Mouse (Mus musculus) neural tube, embryonic 13.5 days (tissue): ENCODE measurements at regions not wholly inside any gene's neighbourhood (a gene's known extent, or its start where the extent isn't known, plus 50 kb on each side); places are given as distances from the start of the nearest gene placed in this dataset.
"Not testable (repeated sequence)": the region's sequence is repeated elsewhere in the genome, so short reads cannot be mapped to it uniquely, and the experiment has no call there.

Source experiments
- ATAC-seq: fragments of 200-750 bp; cut with Nextera tagmentation; 2 replicates; pipeline ENCODE4 v1.8.0; 2017; ENCODE audit warnings: low read depth, mild to moderate bottlenecking, moderate TSS enrichment, moderate library complexity
- H3K27ac ChIP-seq: fragments of 300-500 bp; sonication (generic); replicated peaks from 2 replicates; pipeline ENCODE4 v1.5.1; 2015; ENCODE audit warnings: moderate library complexity, mild to moderate bottlenecking, inconsistent platforms
- H3K27me3 ChIP-seq: fragments of 300-500 bp; sonication (generic); 2 replicates; pipeline ENCODE4 v1.6.1; 2015; ENCODE audit warnings: mild to moderate bottlenecking, inconsistent platforms
- H3K36me3 ChIP-seq: fragments of 300-500 bp; sonication (generic); 2 replicates; pipeline ENCODE4 v1.6.1; 2015; ENCODE audit warnings: mild to moderate bottlenecking, inconsistent platforms
- H3K4me1 ChIP-seq: fragments of 300-500 bp; sonication (generic); replicated peaks from 2 replicates; pipeline ENCODE4 v1.6.1; 2015; ENCODE audit warnings: inconsistent platforms
- H3K4me2 ChIP-seq: fragments of 300-500 bp; sonication (generic); 2 replicates; pipeline ENCODE4 v1.6.1; 2015; ENCODE audit warnings: inconsistent platforms, mild to moderate bottlenecking, moderate library complexity
- H3K4me3 ChIP-seq: fragments of 300-500 bp; sonication (generic); 2 replicates; pipeline ENCODE4 v1.5.1; 2015; ENCODE audit warnings: mild to moderate bottlenecking, inconsistent platforms
- H3K9ac ChIP-seq: fragments of 300-500 bp; sonication (generic); 2 replicates; pipeline ENCODE4 v1.6.1; 2015; ENCODE audit warnings: moderate library complexity, mild to moderate bottlenecking, inconsistent platforms
- H3K9me3 ChIP-seq: fragments of 300-500 bp; sonication (generic); 2 replicates; pipeline ENCODE4 v1.6.1; 2016; ENCODE audit warnings: inconsistent platforms
- WGBS: fragments of 180-500 bp; shearing (Covaris S2); methylation state at CpG from one replicate; pipeline ENCODE4 v1.1.7; 2015; 5-methylcytosine and 5-hydroxymethylcytosine counted together

DNA sequence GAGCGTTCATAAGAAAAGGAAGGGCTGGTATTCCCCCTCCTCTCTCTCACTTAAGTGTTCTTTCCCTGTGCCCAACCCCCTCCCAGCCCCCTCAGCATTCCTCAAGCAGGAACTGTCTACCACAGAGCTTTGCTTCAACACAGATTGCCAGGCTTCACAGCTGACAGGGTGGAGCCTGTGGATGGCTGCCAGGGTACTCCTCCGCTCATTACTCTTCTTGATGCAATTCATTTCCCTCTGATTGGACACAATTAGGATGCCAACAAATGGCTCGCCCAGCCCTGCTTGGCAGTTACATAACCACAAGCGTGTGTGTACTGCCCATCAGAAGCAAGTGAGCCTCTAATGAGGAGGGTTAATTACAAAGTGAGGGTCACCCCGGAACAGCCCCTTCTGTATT lies 116.5 kb upstream of the Galnt18 start:
- 59% methylated on average over 5 of the region's 5 CpGs for WGBS
- ATAC-seq, result peak; percentile 75
- Histone ChIP-seq H3K36me3 (no peaks in the 10 kb centered on the region), H3K27ac (no peak overlapping the region), H3K9ac (no peak overlapping the region), H3K4me2 (no peak overlapping the region), H3K4me3 (no peak overlapping the region), H3K9me3 (peaks cover 12% of the 10 kb centered on the region; the same call in 1 of the 2 replicates), H3K4me1 (peaks cover 6% of the 10 kb centered on the region; the same call in 1 of the 2 replicates), H3K27me3 (no peaks in the 10 kb centered on the region)

DNA sequence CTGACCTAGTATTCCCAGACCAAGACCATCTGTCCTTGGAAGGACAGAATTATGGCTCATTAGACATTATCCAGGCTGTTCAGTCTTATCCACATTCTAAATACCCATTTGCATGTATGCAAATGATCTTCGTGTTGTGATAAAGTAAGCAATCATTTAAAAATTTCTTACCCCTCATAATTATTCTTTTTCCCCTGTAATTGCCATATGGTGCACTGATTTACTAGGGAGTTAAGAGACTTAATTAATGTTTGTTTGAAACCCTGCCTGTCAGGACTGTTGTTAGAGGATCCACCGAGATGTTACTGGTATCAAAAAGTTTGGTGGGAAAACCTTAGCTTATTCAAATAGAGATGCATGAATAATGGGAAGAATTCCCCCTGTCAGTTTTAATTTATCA lies 103.2 kb upstream of the Galnt18 start:
- no peak for ATAC-seq
- WGBS, result 78% methylated on average over 2 of the region's 2 CpGs

DNA sequence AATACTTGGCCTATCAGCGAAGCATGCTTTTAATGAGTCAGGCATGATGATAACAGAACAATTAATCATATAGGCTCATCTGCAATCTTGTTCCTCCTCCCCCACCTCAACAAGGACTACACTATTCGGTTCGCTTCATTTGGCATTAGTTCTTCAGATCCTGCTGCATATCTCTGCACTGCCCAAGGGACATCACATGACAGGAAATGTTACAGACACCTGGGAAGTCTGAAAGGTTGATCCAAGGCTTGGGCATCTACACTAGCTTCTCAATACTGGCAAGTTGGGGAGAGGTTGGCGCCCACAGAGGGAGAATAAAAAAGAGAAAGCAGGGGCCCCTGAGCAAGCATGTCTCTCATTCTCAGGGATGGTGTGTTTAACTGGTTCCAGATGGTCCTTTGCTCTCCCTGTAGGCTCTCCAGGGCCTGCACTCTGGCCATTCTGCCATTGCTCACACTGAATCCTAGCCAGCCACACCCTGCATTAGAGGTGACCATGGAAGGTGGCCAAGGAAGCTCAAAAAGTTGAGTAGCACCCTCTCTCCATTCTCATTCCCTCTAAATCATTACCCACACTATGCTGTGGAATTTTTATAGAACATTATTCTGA lies 100.4 kb upstream of the Galnt18 start:
- no peaks in the 10 kb centered on the region for H3K9me3 ChIP-seq
- H3K4me3 ChIP-seq, result no peak overlapping the region
- no peaks in the 10 kb centered on the region for H3K36me3 ChIP-seq
- whole genome bisulfite sequencing, result 90% methylated on average over 4 of the region's 4 CpGs
- no peak for ATAC-seq
- H3K9ac ChIP-seq, result no peak overlapping the region
- H3K27me3 ChIP-seq, result no peaks in the 10 kb centered on the region
- no peak overlapping the region for H3K27ac ChIP-seq
- no peak overlapping the region for H3K4me2 ChIP-seq
- H3K4me1 ChIP-seq, result no peaks in the 10 kb centered on the region

More for the DNA sequence above, 103.2 kb upstream of the Galnt18 start:
- H3K9ac ChIP-seq, result no peak overlapping the region
- H3K27ac ChIP-seq, result no peak overlapping the region
- no peaks in the 10 kb centered on the region for H3K9me3 ChIP-seq
- no peaks in the 10 kb centered on the region for H3K4me1 ChIP-seq
- H3K4me3 ChIP-seq, result no peak overlapping the region
- H3K4me2 ChIP-seq, result no peak overlapping the region
- H3K27me3 ChIP-seq, result no peaks in the 10 kb centered on the region
- H3K36me3 ChIP-seq, result no peaks in the 10 kb centered on the region

DNA sequence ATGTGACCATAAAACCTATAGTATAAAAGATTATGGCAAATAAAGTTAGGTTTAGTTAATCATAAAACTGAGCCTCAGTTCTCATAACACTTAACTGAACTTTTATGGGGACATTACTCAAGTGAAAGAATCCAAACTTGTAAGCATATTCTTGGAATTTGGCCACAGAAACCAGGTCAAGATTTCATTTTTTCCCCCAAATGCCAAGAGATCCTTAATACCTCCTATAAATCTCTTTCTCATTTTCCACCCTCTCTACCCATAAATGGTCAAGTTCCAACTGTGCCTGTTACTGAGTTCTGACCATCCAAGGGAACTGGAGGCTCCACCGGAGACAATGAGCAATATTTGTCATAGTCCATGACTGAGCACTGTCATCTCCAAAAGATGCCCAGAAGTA lies 97.8 kb upstream of the Galnt18 start:
- Histone ChIP-seq H3K27ac (no peak overlapping the region), H3K9ac (no peak overlapping the region)

DNA sequence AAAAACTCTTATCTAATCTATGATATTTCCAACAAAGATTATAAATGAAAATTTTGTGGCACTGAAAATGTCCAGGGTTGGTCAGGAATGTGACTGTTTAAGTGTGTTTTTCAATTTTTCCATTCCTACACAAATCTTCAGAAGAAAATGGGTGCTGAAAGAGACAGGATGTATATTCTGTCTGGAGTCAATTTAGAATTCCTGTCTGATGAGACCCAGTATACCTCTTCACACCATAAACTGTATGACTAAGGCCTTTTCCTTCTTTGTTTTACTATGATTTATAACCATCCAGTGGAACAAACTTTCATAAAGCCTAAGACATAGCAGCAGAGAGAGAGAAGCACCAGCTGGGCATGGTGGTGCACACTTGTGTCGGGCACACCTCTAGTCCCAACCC lies 96.2 kb upstream of the Galnt18 start:
- Histone ChIP-seq H3K4me3 (no peak overlapping the region), H3K9me3 (no peaks in the 10 kb centered on the region), H3K9ac (no peak overlapping the region), H3K27ac (no peak overlapping the region), H3K4me2 (no peak overlapping the region), H3K36me3 (no peaks in the 10 kb centered on the region), H3K4me1 (no peaks in the 10 kb centered on the region), H3K27me3 (no peaks in the 10 kb centered on the region)
- 84% methylated on average over 1 of the region's 1 CpGs for WGBS
- no peak for ATAC-seq

More for the DNA sequence above, 97.8 kb upstream of the Galnt18 start:
- no peaks in the 10 kb centered on the region for H3K27me3 ChIP-seq
- no peak for ATAC-seq
- WGBS, result 92% methylated on average over 1 of the region's 1 CpGs
- H3K36me3 ChIP-seq, result no peaks in the 10 kb centered on the region
- no peaks in the 10 kb centered on the region for H3K9me3 ChIP-seq
- H3K4me1 ChIP-seq, result no peaks in the 10 kb centered on the region
- no peak overlapping the region for H3K4me2 ChIP-seq
- H3K4me3 ChIP-seq, result no peak overlapping the region

DNA sequence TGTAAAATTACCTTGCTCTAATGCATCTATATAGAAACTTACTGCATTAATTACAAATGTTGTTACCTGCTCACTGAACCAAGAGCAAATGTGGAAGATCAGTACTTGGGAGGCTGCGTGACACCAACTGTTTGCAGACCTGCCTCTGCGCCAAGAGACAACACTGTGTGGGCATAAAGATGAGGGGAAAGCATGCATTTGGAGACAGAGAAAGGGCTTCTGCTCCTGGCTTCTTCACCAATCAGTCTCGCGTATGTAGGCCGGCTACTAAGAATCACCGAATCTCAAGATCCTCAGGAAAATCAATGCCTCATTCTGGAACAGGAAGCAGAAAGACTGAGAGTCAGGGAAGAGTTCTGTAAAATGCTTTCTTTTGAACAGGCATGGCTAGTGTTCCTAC lies 89.6 kb upstream of the Galnt18 start:
- H3K27me3 ChIP-seq, result no peaks in the 10 kb centered on the region
- H3K36me3 ChIP-seq, result no peaks in the 10 kb centered on the region
- no peak overlapping the region for H3K4me2 ChIP-seq
- H3K27ac ChIP-seq, result no peak overlapping the region
- ATAC-seq, result no peak
- H3K9me3 ChIP-seq, result no peaks in the 10 kb centered on the region
- WGBS, result 90% methylated on average over 6 of the region's 6 CpGs
- no peaks in the 10 kb centered on the region for H3K4me1 ChIP-seq
- no peak overlapping the region for H3K4me3 ChIP-seq
- no peak overlapping the region for H3K9ac ChIP-seq

DNA sequence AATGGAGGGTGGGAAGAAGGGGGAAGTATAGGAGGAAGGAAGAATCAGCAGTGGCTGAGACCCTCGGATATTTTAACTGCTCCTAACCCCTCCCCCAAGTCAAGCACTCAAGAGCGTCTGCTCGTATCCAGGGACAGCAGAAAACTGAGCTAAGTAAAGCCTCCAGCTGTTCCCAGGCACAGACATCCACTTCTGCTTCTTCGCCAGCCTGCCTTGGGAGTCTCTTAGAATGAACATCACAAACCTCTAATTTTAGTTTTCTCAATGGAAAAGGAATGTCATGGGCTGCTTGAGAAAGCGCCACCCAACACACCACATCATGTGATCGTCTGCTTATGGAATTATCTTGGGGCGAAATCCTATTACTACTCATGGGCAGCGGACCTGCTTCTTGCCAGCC lies 83.3 kb upstream of the Galnt18 start:
- no peak for ATAC-seq
- Histone ChIP-seq H3K27me3 (no peaks in the 10 kb centered on the region), H3K36me3 (no peaks in the 10 kb centered on the region), H3K4me2 (no peak overlapping the region), H3K4me1 (no peaks in the 10 kb centered on the region), H3K9me3 (no peaks in the 10 kb centered on the region), H3K27ac (no peak overlapping the region), H3K4me3 (no peak overlapping the region), H3K9ac (no peak overlapping the region)
- WGBS, result 64% methylated on average over 8 of the region's 8 CpGs

DNA sequence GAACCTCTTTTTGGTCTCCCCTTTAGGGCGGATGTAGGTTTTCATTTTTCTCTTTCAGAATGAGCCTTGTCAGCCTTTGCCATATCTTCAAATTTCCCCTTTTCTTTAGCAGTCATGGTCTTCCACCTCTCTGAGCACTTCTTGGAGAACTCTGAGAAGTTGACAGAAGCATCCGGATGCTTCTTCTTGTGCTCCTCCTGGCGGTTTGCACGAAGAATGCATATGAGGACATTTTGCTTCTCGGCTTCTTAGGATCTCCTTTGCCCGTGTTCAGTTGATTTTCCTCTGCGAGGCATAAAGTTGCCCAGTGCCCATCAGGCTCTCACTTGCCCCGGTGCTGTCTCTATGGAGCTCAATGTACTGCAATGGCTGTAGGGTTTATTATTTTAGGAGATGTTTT lies 78.5 kb upstream of the Galnt18 start:
- not testable (repeated sequence) for H3K4me1 ChIP-seq, ATAC-seq, H3K9ac ChIP-seq, H3K27me3 ChIP-seq, H3K27ac ChIP-seq, H3K36me3 ChIP-seq, H3K4me3 ChIP-seq, H3K9me3 ChIP-seq, H3K4me2 ChIP-seq
- WGBS, result 89% methylated on average over 8 of the region's 8 CpGs

DNA sequence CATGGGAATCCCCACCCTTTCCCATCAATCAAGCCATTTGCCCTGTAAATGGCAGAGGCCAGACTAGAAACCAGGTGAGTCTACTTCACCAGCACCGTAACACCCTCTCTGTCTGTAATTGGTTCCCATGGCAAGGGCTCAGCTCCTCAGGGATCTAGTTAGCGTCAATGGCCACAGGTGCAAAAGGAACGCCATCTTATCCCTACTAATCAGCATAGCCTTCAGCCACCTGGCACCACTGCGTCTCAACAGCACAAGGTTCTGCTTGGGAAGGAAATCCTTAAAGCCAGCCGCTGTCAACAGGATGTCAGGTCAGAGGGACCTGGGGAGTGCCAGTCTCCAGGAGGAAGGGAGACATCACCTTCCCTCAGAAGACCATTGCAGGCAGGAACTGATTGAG lies 77.2 kb upstream of the Galnt18 start:
- Histone ChIP-seq H3K9me3 (no peaks in the 10 kb centered on the region), H3K4me1 (peaks cover 8% of the 10 kb centered on the region; the same call in 1 of the 2 replicates), H3K4me3 (no peak overlapping the region), H3K27ac (no peak overlapping the region), H3K4me2 (no peak overlapping the region), H3K27me3 (no peaks in the 10 kb centered on the region), H3K36me3 (no peaks in the 10 kb centered on the region), H3K9ac (no peak overlapping the region)
- ATAC-seq, result no peak
- WGBS, result 41% methylated on average over 5 of the region's 5 CpGs

DNA sequence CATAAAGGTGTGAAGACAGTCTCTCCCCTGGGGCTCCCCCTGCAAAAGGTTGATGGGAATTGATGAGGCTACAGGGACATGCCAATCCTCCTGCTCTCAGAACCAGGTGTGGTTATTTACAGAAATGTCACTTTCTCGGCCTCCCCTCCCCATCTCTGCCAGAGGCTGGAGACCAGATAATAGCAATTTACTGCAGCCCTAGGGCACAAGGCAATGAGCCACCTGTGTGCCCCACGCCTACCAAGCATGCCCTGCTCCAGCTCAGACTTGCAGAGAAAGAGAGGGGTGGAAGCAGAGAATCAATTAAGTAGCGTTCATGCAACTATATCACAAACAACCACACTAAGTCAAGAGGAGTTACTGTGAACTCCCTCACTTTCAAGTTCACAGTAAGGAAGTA lies 75.5 kb upstream of the Galnt18 start:
- Histone ChIP-seq H3K9me3 (no peaks in the 10 kb centered on the region), H3K36me3 (no peaks in the 10 kb centered on the region), H3K27me3 (no peaks in the 10 kb centered on the region), H3K9ac (no peak overlapping the region), H3K4me3 (no peak overlapping the region), H3K27ac (no peak overlapping the region), H3K4me2 (no peak overlapping the region), H3K4me1 (peaks cover 8% of the 10 kb centered on the region; the same call in 1 of the 2 replicates)
- no peak for ATAC-seq
- 66% methylated on average over 3 of the region's 3 CpGs for WGBS

DNA sequence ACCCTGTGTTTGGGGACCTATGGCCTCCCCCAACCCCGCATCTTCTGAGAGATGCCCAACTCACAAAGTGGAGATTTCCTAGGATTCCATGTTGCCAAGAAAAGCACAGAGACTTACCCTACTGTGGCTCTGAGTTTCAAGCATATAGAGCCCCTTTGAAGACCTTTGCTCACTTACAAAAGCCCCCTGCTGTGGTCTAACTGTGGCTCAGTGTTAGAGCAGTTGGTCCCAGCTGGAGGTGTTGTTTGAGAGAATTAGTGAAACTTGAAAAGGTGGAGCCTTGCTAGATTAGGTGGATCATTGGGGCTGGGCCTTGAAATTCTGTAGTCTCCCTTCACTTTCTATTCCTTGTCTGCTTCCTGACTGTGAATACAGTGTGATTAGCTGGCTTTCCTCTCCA lies 66.6 kb upstream of the Galnt18 start:
- Histone ChIP-seq H3K27ac (no peak overlapping the region), H3K9ac (no peak overlapping the region), H3K4me3 (no peak overlapping the region), H3K4me1 (no peaks in the 10 kb centered on the region), H3K27me3 (no peaks in the 10 kb centered on the region), H3K36me3 (no peaks in the 10 kb centered on the region), H3K4me2 (no peak overlapping the region), H3K9me3 (0 out of 2 replicates have a peak, but pooled peaks cover 7% of the 10 kb centered on the region)
- WGBS, result 30% methylated on average over 1 of the region's 1 CpGs
- no peak for ATAC-seq

DNA sequence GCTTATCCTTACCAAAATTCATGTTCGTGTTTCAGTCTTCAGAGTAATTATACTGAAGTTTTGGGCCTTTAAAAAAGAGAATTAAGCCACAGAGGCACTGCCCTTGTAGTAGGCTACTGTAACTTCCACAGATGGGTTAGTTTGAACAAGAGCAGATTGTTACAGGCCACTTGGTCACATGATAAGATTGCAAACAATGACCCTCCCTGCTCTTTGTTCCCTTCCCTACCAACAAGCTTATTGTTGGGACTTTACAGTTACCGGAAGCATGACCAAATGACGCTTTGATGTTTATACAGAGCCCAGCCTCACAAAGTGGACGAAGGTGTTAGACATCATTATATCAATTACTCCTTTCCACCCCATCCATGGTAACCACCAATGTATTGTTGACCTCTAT lies 63.9 kb upstream of the Galnt18 start:
- no peak overlapping the region for H3K9ac ChIP-seq
- no peak overlapping the region for H3K4me2 ChIP-seq
- no peaks in the 10 kb centered on the region for H3K27me3 ChIP-seq
- 0 out of 2 replicates have a peak, but pooled peaks cover 7% of the 10 kb centered on the region for H3K9me3 ChIP-seq
- WGBS, result 86% methylated on average over 4 of the region's 4 CpGs
- no peak overlapping the region for H3K27ac ChIP-seq
- H3K4me3 ChIP-seq, result no peak overlapping the region
- ATAC-seq, result no peak
- no peaks in the 10 kb centered on the region for H3K4me1 ChIP-seq
- H3K36me3 ChIP-seq, result no peaks in the 10 kb centered on the region

DNA sequence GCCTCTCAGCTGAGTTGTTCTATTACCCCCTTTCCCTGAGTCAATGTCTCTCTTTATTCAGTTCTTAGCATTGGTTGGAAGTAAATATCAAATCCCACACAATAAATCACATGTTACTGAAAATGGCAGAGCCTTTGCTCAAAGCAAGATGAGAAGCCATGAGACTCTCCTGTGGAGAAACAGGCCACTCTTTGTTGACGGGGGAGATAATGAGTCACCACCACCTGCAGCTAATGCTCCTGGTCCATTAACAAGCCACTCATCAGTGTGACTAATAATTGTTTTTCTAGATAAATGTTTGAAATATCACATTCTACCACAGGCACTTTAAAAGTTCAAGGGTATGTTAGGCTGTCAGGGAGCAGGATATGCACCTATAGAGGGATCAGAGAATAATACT lies 61.0 kb upstream of the Galnt18 start:
- Histone ChIP-seq H3K36me3 (no peaks in the 10 kb centered on the region), H3K9ac (no peak overlapping the region), H3K4me3 (no peak overlapping the region), H3K4me2 (no peak overlapping the region), H3K4me1 (no peaks in the 10 kb centered on the region), H3K27me3 (no peaks in the 10 kb centered on the region), H3K9me3 (0 out of 2 replicates have a peak, but pooled peaks cover 7% of the 10 kb centered on the region), H3K27ac (no peak overlapping the region)
- no peak for ATAC-seq
- WGBS, result 82% methylated on average over 1 of the region's 1 CpGs
